Mouse (Mus musculus): Measurements from ENCODE around the gene Gck. TPM values are rescaled to one million over a fixed set of nuclear protein-coding genes. Genes with fewer than 3 reads are reported as not detected.

Gck gene
- 6.3 and 6.9 TPM in 2 replicates for polyA plus RNA-seq (2012; rRNA removed)

DNA sequence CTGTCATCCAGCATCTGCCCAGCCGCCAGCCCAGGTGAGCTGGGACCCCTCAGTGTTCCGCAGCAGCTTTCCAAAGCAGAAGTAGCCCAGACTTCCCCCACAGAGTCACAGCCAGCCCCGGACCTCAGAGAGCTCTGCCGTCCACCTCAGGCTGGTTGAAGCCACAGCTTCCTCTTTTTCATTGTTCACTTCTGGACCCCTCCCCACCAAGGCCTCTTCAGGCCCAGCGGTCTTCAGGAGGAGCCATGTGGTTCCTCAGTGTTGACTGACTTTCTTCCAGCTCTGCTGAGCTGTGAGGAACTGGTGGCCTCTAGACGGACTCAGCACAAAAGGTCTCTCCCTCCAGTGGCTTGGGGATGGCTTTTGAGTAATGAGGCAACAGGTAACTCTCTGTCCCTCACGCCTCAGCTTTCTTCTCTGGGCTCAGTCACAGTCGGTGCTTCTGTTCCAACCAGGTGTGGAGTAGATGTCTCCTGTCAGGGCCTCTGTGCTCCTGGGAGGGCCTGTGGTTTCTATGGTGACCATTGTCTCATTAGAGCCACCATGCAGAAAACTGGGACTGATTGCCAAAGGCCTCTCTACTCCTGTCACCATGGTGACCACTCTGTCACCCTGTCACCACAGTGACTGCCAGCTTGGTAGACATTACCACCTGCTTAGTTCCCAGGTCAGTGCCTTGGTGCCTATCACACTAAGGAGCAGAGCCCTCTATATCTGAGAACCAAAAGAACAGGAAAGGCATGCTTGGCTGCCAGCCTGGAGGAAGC, at the start of gene Gck:
Gene Gck (minus strand): TSS at position 496 of the 767 bp plus-strand sequence.

DNA sequence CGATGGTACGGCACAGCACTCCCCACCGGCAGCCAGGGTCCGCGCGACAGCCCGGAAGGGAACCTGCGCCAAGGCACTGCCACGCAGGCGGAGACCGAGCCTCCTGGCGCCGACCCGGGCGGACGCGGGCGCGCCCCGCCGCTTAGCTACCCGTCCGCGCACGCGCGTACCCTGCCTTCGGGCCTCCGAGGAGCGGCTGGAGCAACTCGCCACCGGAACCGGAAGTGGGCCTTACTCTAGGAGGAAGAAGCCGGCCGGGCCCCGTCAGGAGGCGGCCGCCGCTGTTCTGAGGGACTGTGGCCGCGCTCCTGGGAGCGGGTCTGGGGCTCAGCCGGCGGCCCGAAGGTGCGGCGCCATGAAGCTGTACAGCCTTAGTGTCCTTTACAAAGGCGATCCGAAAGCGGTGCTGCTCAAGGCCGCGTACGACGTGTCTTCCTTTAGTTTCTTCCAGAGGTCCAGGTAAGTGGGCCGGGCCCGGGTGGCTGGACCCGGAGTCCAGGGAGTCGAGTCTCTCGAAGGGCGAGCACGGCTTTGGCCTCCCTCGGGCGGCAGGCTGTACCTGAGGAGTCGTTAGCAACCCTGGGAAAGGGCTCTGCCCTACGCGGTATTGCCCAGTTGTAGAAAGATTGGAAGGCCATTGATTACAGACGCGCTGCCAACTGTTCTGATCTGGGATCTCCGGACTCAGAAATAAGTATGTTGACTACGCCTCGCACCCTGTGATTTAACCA, 5.8 kb upstream of the Gck start, which contains the start of gene Ykt6:
Gene Ykt6 (plus strand): TSS at position 148 of the 731 bp plus-strand sequence.

GRCm38 (mm10) chr11:5898531-5898930, 51.4 kb downstream of the Gck start, which contains the start of gene Myl7:
Gene Myl7, minus strand, starts transcription at chr11:5898782.

GRCm38 (mm10) chr11:5877921-5878526, 71.9 kb downstream of the Gck start, which contains the start of gene Pold2:
Gene Pold2, minus strand, starts transcription at chr11:5878292.

DNA sequence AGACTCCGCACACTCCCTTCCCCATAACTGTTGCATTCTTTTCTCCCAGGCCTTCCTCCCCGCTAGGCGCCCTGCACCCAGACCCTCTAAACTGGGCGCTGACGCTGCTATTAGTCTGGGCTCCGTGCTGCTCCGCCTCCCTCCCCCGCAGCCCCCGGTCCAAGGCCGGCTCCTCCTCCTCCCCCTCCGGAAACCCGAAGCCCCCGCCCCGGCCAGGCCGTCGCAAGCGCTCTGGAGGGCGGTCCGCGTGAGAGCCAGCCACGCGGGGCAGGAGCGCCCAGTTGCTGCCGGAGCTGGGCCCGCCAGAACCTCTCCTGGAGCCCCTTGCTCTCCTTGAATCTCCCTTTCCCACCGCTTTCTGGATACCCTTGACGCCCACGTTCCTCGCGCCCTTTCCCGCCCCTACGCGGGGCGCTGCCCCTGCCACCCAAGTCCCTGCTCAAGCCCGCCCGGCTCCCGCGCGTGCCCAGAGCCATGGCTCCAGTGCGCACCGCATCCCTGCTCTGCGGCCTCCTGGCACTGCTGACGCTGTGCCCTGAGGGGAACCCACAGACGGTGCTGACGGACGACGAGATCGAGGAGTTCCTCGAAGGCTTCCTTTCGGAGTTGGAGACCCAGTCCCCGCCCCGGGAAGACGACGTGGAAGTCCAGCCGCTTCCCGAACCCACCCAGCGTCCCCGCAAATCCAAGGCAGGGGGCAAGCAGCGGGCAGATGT, 88.0 kb downstream of the Gck start, which contains the start of gene Aebp1:
Gene Aebp1 (plus strand): TSS at position 270 of the 716 bp plus-strand sequence.

Other genes with a start within 250 kb of the Gck start
- 130 and 159 TPM in 2 replicates for gene Mrps24, start 234.4 kb downstream of the Gck start, polyA plus RNA-seq (2012; rRNA removed)
- 22.1 and 22.6 TPM in 2 replicates for gene Urgcp, start 187.7 kb downstream of the Gck start, polyA plus RNA-seq (2012; rRNA removed)
- 111 and 114 TPM in 2 replicates for gene Dbnl, start 161.6 kb downstream of the Gck start, polyA plus RNA-seq (2012; rRNA removed)
- 1.1 and 12.8 TPM in 2 replicates for gene Pgam2, start 146.3 kb downstream of the Gck start, polyA plus RNA-seq (2012; rRNA removed)
- 17.6 and 20.7 TPM in 2 replicates for gene Polm, start 112.1 kb downstream of the Gck start, polyA plus RNA-seq (2012; rRNA removed)
- gene Aebp1, start 88.1 kb downstream of the Gck start, polyA plus RNA-seq (2012; rRNA removed): 9.1 and 14.3 TPM in 2 replicates
- 69.3 and 71.7 TPM in 2 replicates for gene Pold2, start 71.8 kb downstream of the Gck start, polyA plus RNA-seq (2012; rRNA removed)
- 0.27 TPM in 1 of 2 replicates, not detected in the other for gene Myl7, start 51.3 kb downstream of the Gck start, polyA plus RNA-seq (2012; rRNA removed)
- gene Ykt6, start 5.6 kb upstream of the Gck start, polyA plus RNA-seq (2012; rRNA removed): 91.4 and 98.4 TPM in 2 replicates
- 247 and 282 TPM in 2 replicates for gene Camk2b, start 116.3 kb upstream of the Gck start, polyA plus RNA-seq (2012; rRNA removed)
- gene A730071L15Rik, start 249.9 kb upstream of the Gck start, polyA plus RNA-seq (2012; rRNA removed): 0.09 and 0.11 TPM in 2 replicates